Mouse (Mus musculus) naive thymus-derived CD4-positive, alpha-beta T cell, adult 5 months (primary cell): ENCODE results near the gene Olfr1428. TPM values are rescaled to one million over a fixed set of nuclear protein-coding genes. Genes with fewer than 3 reads are reported as not detected.

Source experiments
- polyA plus RNA-seq: library from polyadenylated mRNA; unstranded; fragments of 100-300 nt; shearing (Covaris generic); gene quantifications from one replicate; pipeline ENCODE4 v1.2.1, GENCODE M21; 2017

Gene Olfr1428
- polyA plus RNA-seq: not detected

GRCm38 (mm10) chr19:12115797-12116196 lies at the start of gene Olfr1428:
Olfr1428 (minus strand) TSS chr19:12115897.

GRCm38 (mm10) chr19:12123103-12123502 lies 7.4 kb upstream of the Olfr1428 start, which contains the start of gene Olfr76:
Olfr76 (minus strand) TSS chr19:12123203.

DNA sequence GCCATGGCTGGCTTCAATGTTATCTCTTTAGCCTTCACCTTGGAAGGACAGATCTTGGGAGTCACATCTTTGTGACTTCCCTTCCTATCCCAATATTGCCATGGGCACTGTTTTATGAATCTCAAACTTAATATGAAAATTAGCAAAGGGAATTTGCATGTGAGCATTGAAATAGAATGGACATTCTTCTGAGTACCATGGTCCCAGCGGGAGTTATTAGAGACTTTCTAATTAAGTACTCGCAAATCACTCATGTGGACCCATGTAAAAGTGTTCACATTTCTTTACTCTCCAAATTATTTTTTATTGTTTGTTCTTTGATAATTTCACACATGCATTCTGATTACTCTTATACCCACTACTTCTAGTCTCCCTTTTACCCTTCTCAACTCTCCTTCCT lies 12.5 kb downstream of the Olfr1428 start, which contains the start of gene Olfr1427:
TSS of gene Olfr1427 (minus strand) at position 101 of the 400 bp plus-strand sequence.

DNA sequence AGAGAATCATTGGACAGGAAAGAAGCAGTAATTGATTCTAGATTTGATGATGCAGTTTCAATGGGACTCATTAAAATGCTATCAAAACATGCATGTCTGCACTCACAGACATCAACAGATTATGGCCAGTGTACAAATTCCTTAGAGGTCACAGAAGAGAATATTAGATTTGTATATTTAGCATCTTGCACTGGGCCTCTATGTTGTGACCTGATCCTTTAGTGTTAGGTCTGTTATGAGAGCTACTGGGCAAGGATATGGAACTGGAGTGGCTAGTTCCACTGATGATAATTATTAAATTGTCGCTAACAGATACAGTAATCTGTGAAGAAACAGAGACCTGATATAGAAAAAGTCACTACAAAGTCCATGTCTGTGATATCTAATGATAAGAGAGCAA lies 23.8 kb downstream of the Olfr1428 start, which contains the start of gene Olfr1426:
TSS of gene Olfr1426 (minus strand) at position 101 of the 400 bp plus-strand sequence.

DNA sequence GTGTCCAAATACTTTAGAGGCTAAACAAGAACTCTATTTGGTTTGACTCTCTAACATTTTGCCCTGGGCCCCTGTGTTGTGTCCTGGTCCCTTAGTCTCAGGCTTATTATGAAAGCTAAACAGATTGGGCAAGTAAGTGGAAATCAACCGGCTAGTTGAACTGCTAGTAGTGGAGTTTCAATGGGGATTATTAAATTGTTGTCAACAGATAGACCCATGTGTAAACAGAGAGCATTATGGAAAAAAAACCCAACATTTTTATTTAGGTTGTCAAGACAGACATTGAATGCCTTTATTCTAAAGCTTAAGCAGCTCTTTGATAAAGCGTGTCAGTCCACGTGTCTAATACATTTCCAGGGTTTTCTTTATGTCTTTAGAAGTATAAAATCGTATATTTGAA lies 38.1 kb downstream of the Olfr1428 start, which contains the start of gene Olfr1425:
TSS of gene Olfr1425 (minus strand) at position 101 of the 400 bp plus-strand sequence.

GRCm38 (mm10) chr19:12062582-12062981 lies 53.1 kb downstream of the Olfr1428 start, which contains the start of gene Olfr1424:
Olfr1424 (minus strand) TSS chr19:12062682.

Other genes with a start within 250 kb of the Olfr1428 start
- gene Olfr1419, start 240.8 kb downstream of the Olfr1428 start, polyA plus RNA-seq: not detected
- gene Olfr1420, start 229.3 kb downstream of the Olfr1428 start, polyA plus RNA-seq: not detected
- gene Patl1, start 203.5 kb downstream of the Olfr1428 start, polyA plus RNA-seq: 32.6 TPM
- 57.5 TPM for gene Osbp, start 150.0 kb downstream of the Olfr1428 start, polyA plus RNA-seq
- gene Olfr1423, start 74.6 kb downstream of the Olfr1428 start, polyA plus RNA-seq: not detected
- not detected for gene Olfr1424, start 53.2 kb downstream of the Olfr1428 start, polyA plus RNA-seq
- not detected for gene Olfr1425, start 38.2 kb downstream of the Olfr1428 start, polyA plus RNA-seq
- gene Olfr1426, start 23.9 kb downstream of the Olfr1428 start, polyA plus RNA-seq: not detected
- not detected for gene Olfr1427, start 12.6 kb downstream of the Olfr1428 start, polyA plus RNA-seq
- gene Olfr76, start 7.3 kb upstream of the Olfr1428 start, polyA plus RNA-seq: not detected
- gene Olfr1555-ps1, start 54.2 kb upstream of the Olfr1428 start, polyA plus RNA-seq: 0.11 TPM
- not detected for gene Olfr1431, start 84.7 kb upstream of the Olfr1428 start, polyA plus RNA-seq
- not detected for gene Olfr1432, start 116.7 kb upstream of the Olfr1428 start, polyA plus RNA-seq
- gene Olfr262, start 125.8 kb upstream of the Olfr1428 start, polyA plus RNA-seq: not detected
- gene Olfr235, start 145.1 kb upstream of the Olfr1428 start, polyA plus RNA-seq: 0.10 TPM
- gene Olfr1434, start 164.0 kb upstream of the Olfr1428 start, polyA plus RNA-seq: not detected
- not detected for gene Olfr1436, start 183.2 kb upstream of the Olfr1428 start, polyA plus RNA-seq
- gene Olfr1437, start 209.2 kb upstream of the Olfr1428 start, polyA plus RNA-seq: not detected
- gene Olfr1438-ps1, start 220.0 kb upstream of the Olfr1428 start, polyA plus RNA-seq: not detected